Mouse (Mus musculus): ENCODE results near the gene Inhbb.

Inhbb gene

GRCm38 (mm10) chr1:119386306-119386705 lies 35.7 kb downstream of the Inhbb start:
- no peak for DNase-seq (ENCODE audit: low read depth, low spot score)

- DNase-seq (ENCODE audit: low read depth, low spot score), result no peak
Observed at GRCm38 (mm10) chr1:119383916-119384315, 38.1 kb downstream of the Inhbb start.

GRCm38 (mm10) chr1:119380609-119381008 lies 41.4 kb downstream of the Inhbb start:
- DNase-seq (ENCODE audit: low read depth, low spot score), result no peak

DNA sequence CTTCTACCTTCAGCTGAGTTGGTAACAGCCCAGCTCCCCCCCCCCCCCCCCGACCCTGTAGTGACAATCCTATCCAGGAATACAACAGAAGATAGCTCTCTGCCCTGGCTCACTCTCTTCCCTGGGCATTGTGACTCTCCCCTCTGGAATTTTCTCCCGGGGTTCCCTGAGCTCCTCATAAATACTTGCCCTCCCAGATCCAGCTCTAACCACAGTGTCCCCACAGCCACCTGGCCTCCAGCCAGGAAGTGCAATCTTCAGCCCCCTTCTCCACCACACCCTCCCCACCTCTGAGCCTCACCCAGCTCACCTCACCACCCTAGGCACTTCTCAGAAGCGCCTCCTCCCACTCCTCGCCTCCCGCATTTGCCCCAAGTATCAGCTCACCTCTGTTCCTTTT lies 46.7 kb downstream of the Inhbb start:
- DNase-seq (ENCODE audit: low read depth, low spot score), result no peak

DNA sequence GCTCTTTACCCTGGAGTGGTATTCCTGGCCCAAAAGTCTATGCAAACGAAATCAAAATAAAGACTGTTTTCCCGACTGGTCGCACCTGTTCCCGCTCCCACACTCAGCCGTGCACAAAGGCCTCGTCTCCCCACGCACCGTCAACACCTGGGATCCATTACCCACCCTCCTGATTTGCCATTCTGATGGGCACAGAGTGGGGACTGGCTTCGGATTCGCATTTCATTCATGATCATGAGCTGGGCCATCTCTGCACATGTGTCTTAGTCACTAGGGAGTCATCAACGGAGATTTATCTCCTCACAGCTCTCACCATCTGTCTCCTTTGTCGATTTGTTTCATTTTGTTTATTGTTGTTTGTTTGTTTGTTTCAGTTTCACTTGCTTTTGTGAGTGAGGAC lies 54.5 kb downstream of the Inhbb start:
- no peak for DNase-seq (ENCODE audit: low read depth, low spot score)

DNA sequence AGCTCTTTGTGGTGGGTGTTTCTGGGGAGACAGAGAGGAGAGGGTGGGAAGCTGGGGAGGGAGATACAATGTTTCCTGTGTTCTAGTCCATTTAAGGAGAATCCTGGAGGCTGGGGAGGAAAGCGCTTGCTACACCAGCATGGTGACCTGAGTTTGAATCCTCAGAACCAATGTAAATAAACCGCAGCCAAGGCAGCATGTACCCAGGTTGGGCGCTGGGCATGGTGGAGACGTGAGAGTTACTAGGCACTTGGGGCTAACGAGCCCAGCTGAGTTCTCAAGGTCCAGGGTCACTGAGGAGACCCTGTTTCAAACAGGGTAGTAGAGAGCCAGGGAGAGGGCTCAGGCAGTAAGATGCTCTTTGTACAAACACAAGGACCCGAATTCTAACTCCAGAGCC lies 55.7 kb downstream of the Inhbb start:
- DNase-seq (ENCODE audit: low read depth, low spot score), result no peak

All from WW6 (cell line).